Mouse (Mus musculus) forebrain, embryonic 14.5 days (tissue): ENCODE data around the gene Cda. TPM values are rescaled to one million over a fixed set of nuclear protein-coding genes. Genes with fewer than 3 reads are reported as not detected.

Experiments used
- ATAC-seq: fragments of 200-750 bp; cut with Nextera tagmentation; 2 replicates; pipeline ENCODE4 v1.8.0; 2017; ENCODE audit warnings: mild to moderate bottlenecking, moderate library complexity
- DNase-seq: peaks from one replicate; pipeline ENCODE4 v3.0.0-alpha.2; 2015; ENCODE audit warnings: low spot score
- H3K27ac ChIP-seq: fragments of 300-500 bp; sonication (generic); 2 replicates; pipeline ENCODE4 v1.5.1; 2014; ENCODE audit warnings: low read depth, mild to moderate bottlenecking, control low read depth, low read length, moderate library complexity
- H3K27me3 ChIP-seq: fragments of 300-500 bp; sonication (generic); replicated peaks from 2 replicates; pipeline ENCODE4 v1.6.1; 2014; ENCODE audit warnings: low read length, control low read depth, mixed read lengths; ENCODE audit not compliant: control insufficient read depth, insufficient read depth
- H3K36me3 ChIP-seq: fragments of 300-500 bp; sonication (generic); 2 replicates; pipeline ENCODE4 v1.6.1; 2014; ENCODE audit warnings: low read length, control low read depth; ENCODE audit not compliant: control insufficient read depth, insufficient read depth
- H3K4me1 ChIP-seq: fragments of 300-500 bp; sonication (generic); 2 replicates; pipeline ENCODE4 v1.6.1; 2014; ENCODE audit warnings: antibody characterized with exemption, low read length, control low read depth; ENCODE audit not compliant: control insufficient read depth, insufficient read depth
- H3K4me2 ChIP-seq: fragments of 300-500 bp; sonication (generic); 2 replicates; pipeline ENCODE4 v1.6.1; 2014; ENCODE audit warnings: mild to moderate bottlenecking, control low read depth, low read length
- H3K4me3 ChIP-seq: fragments of 300-500 bp; sonication (generic); 2 replicates; pipeline ENCODE4 v1.5.1; 2014; ENCODE audit warnings: low read depth, low read length, control low read depth
- H3K9ac ChIP-seq: fragments of 300-500 bp; sonication (generic); 2 replicates; pipeline ENCODE4 v1.6.1; 2014; ENCODE audit warnings: mild to moderate bottlenecking, low read length, control low read depth, moderate library complexity
- H3K9me3 ChIP-seq: fragments of 300-500 bp; sonication (generic); replicated peaks from 2 replicates; pipeline ENCODE4 v1.6.1; 2016; ENCODE audit warnings: low read length, control low read depth, mixed read lengths; ENCODE audit not compliant: control insufficient read depth
- WGBS: fragments of 180-500 bp; shearing (Covaris S2); extraction: QIAGEN DNeasy Blood & Tissue Kit; methylation state at CpG from one replicate; pipeline ENCODE4 v1.1.7; 2014; 5-methylcytosine and 5-hydroxymethylcytosine counted together
- polyA plus RNA-seq: library from polyadenylated mRNA; unstranded; fragments of >200 nt; fragmentation: Nextera tagmentation; extraction: Ambion mirVana; gene quantifications from 2 replicates; pipeline ENCODE4 v1.2.1, GENCODE M21; 2014

Gene Cda
- polyA plus RNA-seq, 1 experiment from 2014 or later = 2.2 TPM

DNA sequence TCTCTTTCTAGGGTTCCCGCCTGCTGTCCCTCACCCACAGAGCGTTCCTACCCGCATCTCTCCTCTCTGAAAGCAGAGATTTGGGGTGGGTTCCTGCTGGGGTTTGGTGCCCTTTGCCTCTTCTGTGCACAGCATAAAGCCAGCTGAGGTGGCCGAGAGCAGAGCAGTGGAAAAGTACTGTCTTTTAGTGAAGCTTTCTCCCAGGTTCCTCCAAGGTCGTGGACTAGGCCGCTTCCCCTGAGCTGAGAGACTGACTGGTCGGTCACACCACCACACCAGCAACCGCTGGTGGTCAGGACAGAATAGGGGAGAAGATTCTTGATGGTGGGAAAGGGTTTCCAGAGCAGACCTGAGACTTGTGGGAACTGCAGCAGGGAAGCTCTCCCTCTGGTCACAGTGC, 28.9 kb upstream of the Cda start:
- H3K4me2 ChIP-seq = peak overlapping the region; percentile 61
- H3K27me3 ChIP-seq = peaks cover 53% of the 10 kb centered on the region
- no peak for ATAC-seq
- H3K9ac ChIP-seq = no peak overlapping the region; the same call in 1 of the 2 replicates
- no peak overlapping the region for H3K27ac ChIP-seq
- no peaks in the 10 kb centered on the region for H3K36me3 ChIP-seq
- H3K4me1 ChIP-seq = no peaks in the 10 kb centered on the region
- no peak for DNase-seq
- H3K4me3 ChIP-seq = peak overlapping the region; percentile 34
- H3K9me3 ChIP-seq = no peaks in the 10 kb centered on the region
- WGBS = 4% methylated on average over 8 of the region's 8 CpGs

DNA sequence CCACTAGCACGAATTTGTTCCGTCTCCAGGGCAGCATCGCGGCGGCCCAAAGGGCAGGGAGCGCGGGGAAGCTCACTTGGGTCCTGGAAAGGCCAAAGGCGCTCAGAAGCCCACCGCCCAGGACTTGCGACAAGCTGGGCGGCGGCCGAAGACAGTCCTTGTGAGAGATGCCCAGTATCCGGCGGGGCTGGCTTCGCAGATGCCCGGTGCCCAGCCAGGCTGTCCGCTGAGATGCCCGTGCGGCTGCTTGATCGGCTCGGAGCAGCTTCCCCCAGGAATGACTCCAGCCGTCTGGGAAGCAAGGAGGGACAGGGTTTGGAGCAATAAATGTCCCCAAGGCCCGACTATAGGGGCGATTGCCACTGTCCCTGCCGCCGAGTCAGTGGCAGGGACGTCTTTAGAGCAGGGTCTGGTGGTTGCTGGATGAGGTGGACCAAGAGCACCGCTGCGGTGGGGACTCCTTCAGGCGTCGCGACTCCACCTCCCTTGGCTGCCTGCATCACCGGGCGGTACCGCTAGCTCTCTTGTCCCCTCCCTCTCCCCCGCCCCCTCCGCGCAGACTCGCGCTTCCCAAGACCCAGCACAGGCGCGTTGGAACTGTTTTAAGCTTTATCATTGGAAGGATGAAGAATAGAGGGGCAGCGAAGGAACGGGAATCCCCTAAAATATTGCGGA, 28.3 kb upstream of the Cda start, which contains the start of gene Fam43b:
Fam43b (minus strand) TSS at position 558 of the 675 bp plus-strand sequence.
- H3K27me3 ChIP-seq = peaks cover 53% of the 10 kb centered on the region
- H3K4me3 ChIP-seq = peak within 1 kb of the TSS; percentile 34
- peak; percentile 71 for DNase-seq
- no peaks in the 10 kb centered on the region for H3K36me3 ChIP-seq
- no peaks in the 10 kb centered on the region for H3K4me1 ChIP-seq
- H3K4me2 ChIP-seq = peak within 1 kb of the TSS; percentile 61
- H3K9me3 ChIP-seq = no peaks in the 10 kb centered on the region
- WGBS = under 1% methylated on average over 46 of the region's 46 CpGs
- no peak for ATAC-seq
- H3K27ac ChIP-seq = no peak within 1 kb of the TSS
- peak within 1 kb of the TSS; percentile 43 for H3K9ac ChIP-seq

DNA sequence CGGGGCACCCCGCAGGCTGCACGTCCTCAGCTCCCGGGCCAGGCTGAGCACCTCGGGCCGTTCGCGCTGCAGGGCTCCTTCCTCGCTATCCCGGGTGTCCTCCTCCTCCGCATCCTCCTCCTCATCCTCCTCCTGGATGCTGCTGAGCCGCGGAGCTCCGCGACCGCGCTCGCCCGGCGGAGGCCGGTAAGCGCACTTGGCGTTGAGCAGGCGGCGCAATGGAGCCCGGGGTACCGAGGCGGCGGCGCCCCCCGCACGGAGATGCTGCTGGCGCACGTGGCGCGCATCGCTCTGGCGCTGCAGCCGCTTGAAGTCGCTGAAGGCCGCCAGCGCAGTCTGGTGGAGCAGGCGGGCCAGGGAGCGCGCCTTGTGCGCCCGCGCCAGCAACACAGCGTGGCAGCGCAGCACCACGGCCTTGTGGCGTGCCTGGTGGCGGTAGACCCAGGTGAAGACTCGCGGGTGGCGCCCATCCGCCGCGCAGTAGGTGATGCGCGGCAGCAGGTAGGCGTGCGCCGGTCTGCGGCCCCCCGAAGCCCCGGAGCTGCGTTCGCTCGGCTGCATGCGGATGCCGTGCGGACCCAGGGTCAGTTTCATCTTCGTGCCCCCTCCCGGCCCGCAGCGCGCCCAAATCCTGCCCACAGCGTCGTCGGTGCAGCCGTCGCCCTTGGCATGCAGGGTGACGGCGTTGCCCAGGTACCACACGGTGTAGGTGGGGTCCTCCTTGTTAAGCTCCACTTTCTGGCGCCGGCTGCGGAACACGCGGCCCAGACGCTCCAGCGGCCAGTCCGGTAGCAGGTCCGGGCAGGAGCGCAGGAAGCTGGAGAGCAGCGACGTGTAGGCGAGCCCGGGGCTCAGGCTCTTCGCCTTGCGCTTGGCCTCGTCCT, 27.5 kb upstream of the Cda start:
- Histone ChIP-seq H3K36me3 (no peaks in the 10 kb centered on the region), H3K4me3 (peak overlapping the region; percentile 34), H3K27me3 (peaks cover 53% of the 10 kb centered on the region), H3K4me1 (no peaks in the 10 kb centered on the region), H3K4me2 (peak overlapping the region; percentile 61), H3K27ac (no peak overlapping the region), H3K9me3 (no peaks in the 10 kb centered on the region), H3K9ac (peak overlapping the region; percentile 43)
- WGBS = under 1% methylated on average over 98 of the region's 103 CpGs
- DNase-seq (peak; percentile 64), ATAC-seq (peak; percentile 44; the same call in 1 of the 2 replicates)

DNA sequence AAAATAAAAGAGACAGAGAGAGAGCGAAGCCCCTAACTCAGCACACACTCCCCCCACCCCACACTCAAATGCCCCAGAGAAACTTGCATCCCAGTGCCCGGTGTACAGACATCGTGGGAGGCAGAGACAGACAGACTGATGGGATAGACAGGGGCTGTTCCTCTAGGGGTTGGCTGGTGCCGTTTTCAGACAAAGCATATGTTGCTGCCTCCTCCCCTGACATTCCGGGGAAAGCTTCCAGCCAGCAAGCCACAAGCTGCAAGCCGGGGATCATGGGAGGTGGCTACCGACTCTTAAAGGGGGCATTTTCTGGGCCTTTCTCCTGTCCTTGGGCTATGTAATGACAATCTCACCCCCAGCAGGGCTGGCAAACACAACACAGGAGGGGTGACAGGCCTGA, 25.9 kb upstream of the Cda start:
- Histone ChIP-seq H3K4me1 (no peaks in the 10 kb centered on the region), H3K4me3 (no peak overlapping the region), H3K4me2 (no peak overlapping the region), H3K9ac (no peak overlapping the region), H3K9me3 (no peaks in the 10 kb centered on the region), H3K27me3 (peaks cover 53% of the 10 kb centered on the region), H3K36me3 (no peaks in the 10 kb centered on the region), H3K27ac (no peak overlapping the region)
- no peak for DNase-seq
- no peak for ATAC-seq
- 63% methylated on average over 7 of the region's 7 CpGs for WGBS

DNA sequence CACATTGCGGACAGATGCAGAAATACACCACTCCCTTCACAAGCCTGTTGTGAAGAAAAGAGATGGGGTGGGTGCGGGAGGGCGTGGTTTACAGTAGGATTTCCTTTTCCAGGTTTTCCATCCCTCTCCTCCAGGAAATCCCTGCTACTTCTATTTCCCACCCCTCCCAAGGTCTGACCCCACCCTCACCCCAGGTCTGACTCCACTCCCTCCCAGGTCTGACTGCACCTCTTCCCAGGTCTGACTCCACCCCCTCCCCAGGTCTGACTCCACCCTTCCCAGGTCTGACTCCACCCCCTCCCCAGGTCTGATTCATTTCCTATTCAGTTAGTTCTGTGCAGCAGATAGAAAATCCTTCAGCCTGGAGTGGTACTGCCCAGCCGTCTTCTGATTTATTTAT, 16.0 kb upstream of the Cda start:
- no peaks in the 10 kb centered on the region for H3K27me3 ChIP-seq
- H3K36me3 ChIP-seq = no peaks in the 10 kb centered on the region
- H3K27ac ChIP-seq = no peak overlapping the region
- no peak overlapping the region for H3K4me3 ChIP-seq
- no peak overlapping the region for H3K4me2 ChIP-seq
- DNase-seq (no peak), ATAC-seq (no peak)
- no peak overlapping the region for H3K9ac ChIP-seq
- WGBS = 49% methylated on average over 4 of the region's 4 CpGs
- no peaks in the 10 kb centered on the region for H3K4me1 ChIP-seq
- H3K9me3 ChIP-seq = no peaks in the 10 kb centered on the region

DNA sequence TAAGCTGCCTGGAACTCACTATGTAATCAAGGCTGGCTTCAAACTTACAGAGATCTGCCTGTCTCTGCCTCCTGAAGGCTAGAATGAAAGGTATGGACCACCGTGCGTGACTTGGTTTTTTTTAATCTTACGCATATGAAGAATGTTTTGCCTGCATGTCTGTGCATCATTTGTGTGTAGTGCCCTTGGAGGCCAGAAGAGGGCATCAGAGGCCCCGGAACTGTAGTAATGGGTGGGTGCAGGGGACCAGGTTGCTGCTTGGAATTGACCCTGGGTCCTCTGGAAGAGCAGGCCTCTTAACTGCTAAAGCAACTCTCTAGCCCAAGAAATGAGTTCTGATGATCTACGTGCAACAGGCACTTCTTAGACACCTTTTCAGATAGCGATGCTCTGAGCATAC, 14.7 kb upstream of the Cda start:
- no peaks in the 10 kb centered on the region for H3K36me3 ChIP-seq
- no peak overlapping the region for H3K27ac ChIP-seq
- H3K27me3 ChIP-seq = no peaks in the 10 kb centered on the region
- DNase-seq (no peak), ATAC-seq (no peak)
- H3K4me1 ChIP-seq = no peaks in the 10 kb centered on the region
- H3K9ac ChIP-seq = no peak overlapping the region
- H3K4me3 ChIP-seq = no peak overlapping the region
- H3K4me2 ChIP-seq = no peak overlapping the region
- no peaks in the 10 kb centered on the region for H3K9me3 ChIP-seq
- 73% methylated on average over 6 of the region's 6 CpGs for WGBS

DNA sequence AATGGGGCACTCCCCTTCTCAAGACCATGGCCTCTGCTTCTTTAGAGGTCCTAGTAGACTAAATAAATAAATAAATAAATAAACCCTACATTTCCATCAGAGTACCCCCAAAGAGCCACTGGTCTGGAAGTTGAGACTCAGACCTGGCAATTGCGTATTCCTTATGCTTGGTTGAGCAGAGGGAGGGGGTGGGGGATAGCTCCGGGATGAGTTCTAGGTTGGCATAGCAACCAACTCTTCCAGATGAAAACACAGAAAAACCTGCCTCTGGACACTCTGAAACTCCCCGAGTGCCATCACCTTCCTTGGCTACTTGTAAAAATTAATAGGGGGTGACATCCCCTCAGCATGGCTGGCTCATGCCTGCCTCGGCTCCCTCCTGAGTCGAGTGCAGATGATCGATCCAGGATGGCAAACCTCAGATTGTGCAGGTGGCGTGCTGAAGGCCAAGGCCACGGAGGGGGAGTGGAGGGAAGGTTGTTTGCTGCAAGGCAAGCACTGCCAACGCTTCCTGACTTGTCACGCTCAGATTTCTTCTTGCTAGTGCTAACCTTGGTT, 12.4 kb upstream of the Cda start:
- no peak overlapping the region for H3K4me3 ChIP-seq
- DNase-seq (peak; percentile 38), ATAC-seq (no peak)
- H3K9me3 ChIP-seq = no peaks in the 10 kb centered on the region
- no peak overlapping the region for H3K9ac ChIP-seq
- no peak overlapping the region for H3K27ac ChIP-seq
- no peaks in the 10 kb centered on the region for H3K4me1 ChIP-seq
- H3K36me3 ChIP-seq = no peaks in the 10 kb centered on the region
- WGBS = 41% methylated on average over 10 of the region's 10 CpGs
- H3K27me3 ChIP-seq = no peaks in the 10 kb centered on the region
- no peak overlapping the region for H3K4me2 ChIP-seq

DNA sequence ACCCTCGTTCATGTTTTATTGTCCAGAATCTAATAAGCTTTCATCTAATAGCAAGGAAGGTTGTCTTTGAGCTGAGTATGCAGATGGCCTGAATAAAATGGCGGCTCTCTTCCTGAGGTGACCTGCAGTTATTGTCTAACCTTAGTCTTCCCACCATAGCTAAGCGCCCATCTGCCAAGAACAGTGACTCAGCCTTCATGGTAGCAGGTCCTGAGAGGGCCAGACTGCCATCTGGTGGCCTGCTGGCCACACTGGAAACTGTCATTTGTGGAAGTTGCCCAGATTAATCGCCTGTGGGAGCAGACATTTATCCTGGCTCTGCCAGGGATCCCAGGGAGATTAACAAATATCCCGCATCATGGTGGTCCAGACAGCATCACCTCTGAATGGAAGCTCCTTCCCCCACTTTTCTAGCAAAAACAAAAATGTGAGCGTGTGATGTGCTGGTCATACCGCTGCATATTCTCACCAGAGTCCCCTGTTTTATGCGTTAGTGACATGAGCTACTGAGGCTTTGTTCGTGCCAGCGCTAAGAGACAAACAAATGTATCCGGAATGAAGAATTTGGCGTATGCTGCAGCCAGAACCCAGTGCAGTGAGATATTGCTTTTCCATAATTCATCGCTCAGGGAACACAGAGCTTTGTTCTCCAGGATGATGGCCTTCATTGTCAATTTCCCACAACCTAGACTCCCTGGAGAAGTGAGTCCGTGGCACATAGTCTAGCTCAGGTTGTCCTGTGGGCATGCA, 11.5 kb upstream of the Cda start:
- no peaks in the 10 kb centered on the region for H3K4me1 ChIP-seq
- peak; percentile 57; the same call in 1 of the 2 replicates for ATAC-seq
- H3K4me2 ChIP-seq = no peak overlapping the region
- no peaks in the 10 kb centered on the region for H3K27me3 ChIP-seq
- H3K9me3 ChIP-seq = no peaks in the 10 kb centered on the region
- no peaks in the 10 kb centered on the region for H3K36me3 ChIP-seq
- no peak overlapping the region for H3K9ac ChIP-seq
- no peak overlapping the region for H3K4me3 ChIP-seq
- 51% methylated on average over 14 of the region's 14 CpGs for WGBS
- DNase-seq = peak; percentile 78
- H3K27ac ChIP-seq = no peak overlapping the region
